Mouse (Mus musculus) hindbrain, embryonic 11.5 days (tissue): ENCODE measurements around the gene Sptlc3. TPM values are rescaled to one million over a fixed set of nuclear protein-coding genes. Genes with fewer than 3 reads are reported as not detected.
A peak's percentile ranks its signal among the peaks of the same experiment; 100 is the strongest.

Source experiments
- ATAC-seq: fragments of 200-750 bp; cut with Nextera tagmentation; 2 replicates; pipeline ENCODE4 v1.8.0; 2017; ENCODE audit warnings: mild to moderate bottlenecking, moderate TSS enrichment, moderate library complexity; ENCODE audit not compliant: low FRiP score
- DNase-seq: peaks from one replicate; pipeline ENCODE4 v3.0.0-alpha.2; 2015; ENCODE audit warnings: low spot score
- H3K27ac ChIP-seq: fragments of 300-500 bp; sonication (generic); 2 replicates; pipeline ENCODE4 v1.5.1; 2014; ENCODE audit warnings: mild to moderate bottlenecking, low read depth, low read length
- H3K27me3 ChIP-seq: fragments of 300-500 bp; sonication (generic); 2 replicates; pipeline ENCODE4 v1.6.1; 2014; ENCODE audit warnings: mild to moderate bottlenecking, low read length, moderate library complexity, mixed read lengths; ENCODE audit not compliant: control insufficient read depth, insufficient read depth
- H3K36me3 ChIP-seq: fragments of 300-500 bp; sonication (generic); 2 replicates; pipeline ENCODE4 v1.6.1; 2014; ENCODE audit warnings: mild to moderate bottlenecking, low read length, moderate library complexity, mixed read lengths; ENCODE audit not compliant: control insufficient read depth, insufficient read depth
- H3K4me1 ChIP-seq: fragments of 300-500 bp; sonication (generic); replicated peaks from 2 replicates; pipeline ENCODE4 v1.6.1; 2014; ENCODE audit warnings: low read length, mixed read lengths; ENCODE audit not compliant: control insufficient read depth, insufficient read depth
- H3K4me2 ChIP-seq: fragments of 300-500 bp; sonication (generic); replicated peaks from 2 replicates; pipeline ENCODE4 v1.6.1; 2014; ENCODE audit warnings: mild to moderate bottlenecking, low read depth, low read length
- H3K4me3 ChIP-seq: fragments of 300-500 bp; sonication (generic); 2 replicates; pipeline ENCODE4 v1.5.1; 2014; ENCODE audit warnings: low read depth, low read length
- H3K9ac ChIP-seq: fragments of 300-500 bp; sonication (generic); 2 replicates; pipeline ENCODE4 v1.6.1; 2014; ENCODE audit warnings: low read depth, low read length
- H3K9me3 ChIP-seq: fragments of 300-500 bp; sonication (generic); 2 replicates; pipeline ENCODE4 v1.6.1; 2016; ENCODE audit warnings: low read length; ENCODE audit not compliant: control insufficient read depth
- WGBS: fragments of 180-500 bp; shearing (Covaris S2); extraction: QIAGEN DNeasy Blood & Tissue Kit; methylation state at CpG from one replicate; pipeline ENCODE4 v1.1.7; 2014; 5-methylcytosine and 5-hydroxymethylcytosine counted together
- polyA plus RNA-seq: library from polyadenylated mRNA; unstranded; fragments of >200 nt; fragmentation: Nextera tagmentation; extraction: Ambion mirVana; gene quantifications from 2 replicates; pipeline ENCODE4 v1.2.1, GENCODE M21; 2014

Sptlc3 gene
- polyA plus RNA-seq, 1 experiment from 2014 or later: 0.14 TPM

- Histone ChIP-seq H3K27me3 (no peaks in the 10 kb centered on the region; the same call in 1 of the 2 replicates), H3K27ac (no peak overlapping the region), H3K9ac (no peak overlapping the region), H3K9me3 (no peaks in the 10 kb centered on the region), H3K4me1 (no peaks in the 10 kb centered on the region), H3K4me2 (no peak overlapping the region), H3K36me3 (no peaks in the 10 kb centered on the region), H3K4me3 (no peak overlapping the region)
- DNase-seq: no peak
- ATAC-seq: no peak
- WGBS: 86% methylated on average over 3 of the region's 3 CpGs
Measured at GRCm38 (mm10) chr2:139671838-139672237, 178.1 kb downstream of the Sptlc3 start.

DNA sequence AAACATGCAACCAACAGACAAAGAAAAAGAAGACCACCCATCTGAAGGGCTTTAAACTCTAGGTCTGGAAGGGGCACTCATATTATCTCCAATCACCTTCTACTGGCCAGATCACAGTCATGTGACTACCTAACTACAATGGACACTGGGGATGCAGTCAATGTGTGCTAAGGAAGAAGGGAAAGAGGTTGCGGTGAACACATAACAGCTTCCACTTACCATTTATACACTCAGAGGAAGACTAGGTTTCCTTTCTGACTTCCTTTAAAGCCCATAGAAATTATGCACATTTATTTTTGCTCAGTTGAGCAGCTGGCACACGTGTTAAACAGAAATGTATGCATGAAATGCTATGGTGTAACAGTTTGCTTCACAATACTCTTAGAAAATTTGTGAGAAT, 178.7 kb downstream of the Sptlc3 start:
- Histone ChIP-seq H3K36me3 (no peaks in the 10 kb centered on the region), H3K27ac (no peak overlapping the region), H3K4me1 (no peaks in the 10 kb centered on the region), H3K9ac (no peak overlapping the region), H3K4me3 (no peak overlapping the region), H3K9me3 (no peaks in the 10 kb centered on the region), H3K4me2 (no peak overlapping the region), H3K27me3 (no peaks in the 10 kb centered on the region; the same call in 1 of the 2 replicates)
- ATAC-seq (no peak), DNase-seq (no peak)
- 80% methylated on average over 2 of the region's 2 CpGs for WGBS

GRCm38 (mm10) chr2:139677065-139677762, 183.5 kb downstream of the Sptlc3 start:
- peak overlapping the region; percentile 100 for H3K4me2 ChIP-seq
- under 1% methylated on average over 52 of the region's 52 CpGs for WGBS
- peak overlapping the region; percentile 91 for H3K4me3 ChIP-seq
- peaks cover 4% of the 10 kb centered on the region for H3K27me3 ChIP-seq
- no peaks in the 10 kb centered on the region for H3K36me3 ChIP-seq
- no peaks in the 10 kb centered on the region for H3K9me3 ChIP-seq
- no peak overlapping the region for H3K27ac ChIP-seq
- peak; percentile 58 for ATAC-seq
- DNase-seq: peak; percentile 71
- H3K9ac ChIP-seq: peak overlapping the region; percentile 86; the same call in 1 of the 2 replicates
- no peaks in the 10 kb centered on the region for H3K4me1 ChIP-seq

GRCm38 (mm10) chr2:139677809-139678274, 184.1 kb downstream of the Sptlc3 start, which contains the start of gene Ism1:
Gene Ism1 (plus strand): TSS chr2:139678178.
- Histone ChIP-seq H3K4me3 (peak within 1 kb of the TSS; percentile 91), H3K27ac (peak within 1 kb of the TSS; percentile 79), H3K9ac (peak within 1 kb of the TSS; percentile 86), H3K27me3 (peaks cover 4% of the 10 kb centered on the region), H3K4me1 (no peaks in the 10 kb centered on the region), H3K36me3 (no peaks in the 10 kb centered on the region), H3K9me3 (no peaks in the 10 kb centered on the region), H3K4me2 (peak within 1 kb of the TSS; percentile 100)
- DNase-seq: peak; percentile 77
- ATAC-seq: peak; percentile 78
- WGBS: 2% methylated on average over 29 of the region's 39 CpGs

GRCm38 (mm10) chr2:139678275-139679140, 184.8 kb downstream of the Sptlc3 start:
- peak overlapping the region; percentile 79 for H3K27ac ChIP-seq
- peak; percentile 81 for DNase-seq
- no peaks in the 10 kb centered on the region for H3K9me3 ChIP-seq
- peaks cover 4% of the 10 kb centered on the region for H3K27me3 ChIP-seq
- peak overlapping the region; percentile 86 for H3K9ac ChIP-seq
- peak; percentile 89 for ATAC-seq
- H3K4me3 ChIP-seq: peak overlapping the region; percentile 91
- no peaks in the 10 kb centered on the region for H3K36me3 ChIP-seq
- peak overlapping the region; percentile 100 for H3K4me2 ChIP-seq
- no peaks in the 10 kb centered on the region for H3K4me1 ChIP-seq
- 1% methylated on average over 46 of the region's 84 CpGs for whole genome bisulfite sequencing

DNA sequence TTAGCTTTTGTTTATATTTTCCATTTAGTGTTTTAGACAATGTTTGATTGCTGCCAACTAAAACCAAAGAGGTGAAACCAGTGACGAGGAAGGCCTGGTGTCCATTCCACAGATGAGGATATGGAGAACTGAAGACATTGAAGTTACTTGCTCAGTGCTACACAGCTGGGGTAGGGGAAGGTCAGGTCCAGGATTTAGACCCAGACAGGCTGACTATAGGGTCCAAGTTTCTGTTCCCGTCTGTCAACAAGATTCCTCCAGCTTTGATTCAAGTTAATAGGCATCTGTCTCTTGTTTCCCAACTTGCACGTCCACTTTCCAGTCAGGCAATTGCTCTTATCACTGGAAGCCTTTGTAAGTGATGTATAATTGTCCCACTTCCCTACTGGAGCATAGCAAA, 188.8 kb downstream of the Sptlc3 start:
- Histone ChIP-seq H3K4me3 (no peak overlapping the region), H3K9me3 (no peaks in the 10 kb centered on the region), H3K27ac (no peak overlapping the region), H3K27me3 (peaks cover 4% of the 10 kb centered on the region; the same call in 1 of the 2 replicates), H3K4me2 (no peak overlapping the region), H3K36me3 (no peaks in the 10 kb centered on the region), H3K4me1 (no peaks in the 10 kb centered on the region), H3K9ac (no peak overlapping the region)
- DNase-seq (no peak), ATAC-seq (no peak)
- 88% methylated on average over 3 of the region's 3 CpGs for WGBS

Other genes starting within 250 kb of the Sptlc3 start
- 0.79 and 0.96 TPM in 2 replicates for gene Ism1, start 184.3 kb downstream of the Sptlc3 start, polyA plus RNA-seq